Mouse (Mus musculus): ENCODE data around the gene Pon1.

GRCm38 (mm10) chr6:5171418-5171817, 22.3 kb downstream of the Pon1 start:
- TF ChIP-seq E2F4 (IDR thresholded peaks at IDR 0.05; ENCODE audit: borderline replicate concordance, low read depth, low read length) (no peak), ELF1 (IDR thresholded peaks at IDR 0.05; ENCODE audit: low read depth, low read length) (no peak), CTCF (IDR thresholded peaks at IDR 0.05 in 2 of 3, conservative IDR thresholded peaks at IDR 0.05 in 1 of 3; ENCODE audit: control insufficient read depth in 1 of 3, insufficient read depth in 1 of 3, low read depth in 2 of 3, low read length in 3 of 3, poor library complexity in 1 of 3, severe bottlenecking in 1 of 3) (no peak), EP300 (IDR thresholded peaks at IDR 0.05; ENCODE audit: low read depth in 1 of 2, low read length in 2 of 2) (no peak)
